Mouse (Mus musculus) cortical plate, adult 2 months (tissue): ENCODE data around the gene Acot7. TPM values are rescaled to one million over a fixed set of nuclear protein-coding genes. Genes with fewer than 3 reads are reported as not detected.

ENCODE experiments used
- H3K27ac ChIP-seq: fragments of 200-500 bp; 2 replicates; pipeline ENCODE4 v1.5.1; 2012; ENCODE audit warnings: low read length, control low read depth, inconsistent platforms; ENCODE audit not compliant: insufficient read depth
- H3K4me1 ChIP-seq: fragments of 200-500 bp; 2 replicates; pipeline ENCODE4 v1.6.1; 2011; ENCODE audit warnings: low read length; ENCODE audit not compliant: control insufficient read depth, insufficient read depth
- H3K4me3 ChIP-seq: fragments of 200-500 bp; 2 replicates; pipeline ENCODE4 v1.5.1; 2011; ENCODE audit warnings: mild to moderate bottlenecking, low read length, control low read depth; ENCODE audit not compliant: insufficient read depth
- CTCF ChIP-seq: fragments of 200-500 bp; IDR thresholded peaks from 2 replicates; pipeline ENCODE4 v1.5.1; 2011; ENCODE audit warnings: mild to moderate bottlenecking, control low read depth, low read length; ENCODE audit not compliant: insufficient read depth; ENCODE audit errors: extremely low read depth
- POLR2A ChIP-seq: fragments of 200-500 bp; IDR thresholded peaks from 2 replicates; pipeline ENCODE4 v1.6.1; 2011; ENCODE audit warnings: mild to moderate bottlenecking, low read length, control low read depth; ENCODE audit not compliant: insufficient read depth; ENCODE audit errors: extremely low read depth
- polyA plus RNA-seq: library from polyadenylated mRNA; depleted of rRNA; stranded (reverse); fragments of >200 nt; gene quantifications from 2 replicates; pipeline ENCODE4 v1.2.3, GENCODE M21; 2012

The Acot7 gene
- polyA plus RNA-seq, 1 experiment = 333 TPM

- TF ChIP-seq CTCF (no peak), POLR2A (no peak)
- no peak overlapping the region for H3K27ac ChIP-seq
- peaks cover 13% of the 10 kb centered on the region for H3K4me1 ChIP-seq
Observed at GRCm38 (mm10) chr4:152188651-152189050, 10.7 kb downstream of the Acot7 start.

DNA sequence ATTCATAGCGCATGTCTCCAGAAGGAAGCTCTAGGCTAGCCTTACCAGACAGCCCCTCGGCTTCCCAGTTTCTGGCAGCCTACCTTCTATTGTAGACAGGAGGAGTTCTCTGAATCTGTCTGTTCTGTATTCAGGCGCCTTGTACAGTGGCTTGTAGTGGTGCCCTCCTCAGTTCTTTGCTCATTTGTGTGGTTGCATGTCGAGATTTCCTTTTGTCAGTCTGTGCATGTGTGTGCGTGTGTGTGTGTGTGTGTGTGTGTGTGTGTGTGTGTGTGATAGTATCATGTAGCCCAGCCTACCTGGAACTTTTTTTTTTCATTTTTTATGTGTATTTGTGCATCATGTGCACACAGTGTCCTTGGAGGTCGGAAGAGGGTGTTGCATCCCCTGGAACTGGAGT is 11.1 kb downstream of the Acot7 start:
- Histone ChIP-seq H3K4me3 (no peak overlapping the region), H3K27ac (no peak overlapping the region), H3K4me1 (peaks cover 13% of the 10 kb centered on the region)
- TF ChIP-seq CTCF = no peak
- no peak for TF ChIP-seq POLR2A

More at GRCm38 (mm10) chr4:152188651-152189050, 10.7 kb downstream of the Acot7 start:
- H3K4me3 ChIP-seq = no peak overlapping the region

DNA sequence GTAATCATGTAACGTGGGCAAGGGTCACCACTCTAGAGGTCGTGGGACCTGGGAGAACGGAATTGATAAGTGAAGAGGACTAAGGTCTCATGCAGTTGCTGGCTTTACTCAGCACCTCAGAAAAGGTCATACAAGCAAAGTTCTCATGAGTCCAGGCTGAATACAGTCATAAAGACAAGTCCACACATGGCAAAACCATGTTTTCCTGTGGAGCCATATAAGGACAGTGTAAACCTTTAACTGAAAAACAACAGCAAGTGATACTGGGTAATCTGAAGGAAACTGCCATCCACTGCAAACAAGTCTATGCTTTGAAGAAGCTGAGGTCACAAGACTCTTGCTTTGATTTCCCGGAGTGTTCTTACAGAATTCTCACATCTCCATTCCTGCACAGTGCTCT is 11.8 kb downstream of the Acot7 start:
- Histone ChIP-seq H3K4me3 (no peak overlapping the region), H3K27ac (peak overlapping the region; percentile 59; the same call in 1 of the 2 replicates), H3K4me1 (peaks cover 13% of the 10 kb centered on the region)
- TF ChIP-seq POLR2A = no peak
- TF ChIP-seq CTCF = no peak

DNA sequence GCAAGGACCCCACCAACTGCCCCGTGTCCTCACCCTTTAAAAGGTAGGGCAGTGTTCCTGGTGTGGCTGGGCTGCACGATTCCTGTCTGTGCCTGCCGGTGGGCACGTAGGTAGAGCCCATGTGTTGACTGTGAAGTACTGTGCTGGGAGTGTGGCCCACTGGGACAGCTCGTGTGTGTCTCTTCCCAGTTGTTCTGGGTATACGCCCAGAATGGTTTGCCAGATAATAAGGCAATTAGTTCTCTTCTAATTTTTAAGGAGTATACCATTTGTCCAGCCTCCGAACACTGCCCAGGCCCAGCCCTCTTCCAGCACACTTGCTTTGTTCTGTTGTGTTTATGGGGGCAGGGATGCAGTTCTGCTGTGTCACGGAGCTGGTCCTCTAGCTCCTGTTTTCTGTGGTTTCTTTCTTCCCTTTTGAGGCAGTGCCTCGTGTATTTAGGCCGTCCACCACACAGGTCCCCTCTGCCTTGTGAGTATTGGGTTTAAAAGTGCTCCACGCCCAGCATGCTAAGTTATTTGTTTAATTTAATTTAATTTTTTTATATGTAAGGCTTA is 12.2 kb downstream of the Acot7 start:
- peak overlapping the region; percentile 78; the same call in 1 of the 2 replicates for H3K27ac ChIP-seq
- H3K4me3 ChIP-seq = no peak overlapping the region
- no peak for TF ChIP-seq POLR2A
- no peak for TF ChIP-seq CTCF
- peaks cover 13% of the 10 kb centered on the region for H3K4me1 ChIP-seq

- peak overlapping the region; percentile 78 for H3K27ac ChIP-seq
Observed at GRCm38 (mm10) chr4:152190701-152191100, 12.8 kb downstream of the Acot7 start.

DNA sequence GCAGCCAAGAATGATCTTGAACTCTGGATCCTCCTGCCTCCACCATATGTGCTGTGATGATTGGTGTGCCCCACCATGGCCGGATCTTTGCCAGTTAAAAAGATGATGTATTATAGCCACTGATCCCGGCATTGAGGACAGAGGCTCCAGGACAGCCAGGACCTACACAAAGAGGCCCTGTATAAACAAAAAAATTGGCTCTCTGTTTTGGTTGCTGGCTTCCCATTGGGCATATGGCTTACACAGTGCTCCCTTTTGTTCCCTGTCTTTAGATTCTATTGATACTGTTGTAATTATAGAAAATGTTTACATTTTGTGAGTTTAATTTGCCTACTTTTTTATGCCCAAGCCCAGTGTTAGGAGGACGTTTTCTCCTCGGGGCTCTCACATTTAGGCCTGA is 14.6 kb downstream of the Acot7 start:
- Histone ChIP-seq H3K27ac (peak overlapping the region; percentile 38; the same call in 1 of the 2 replicates), H3K4me3 (no peak overlapping the region), H3K4me1 (peaks cover 10% of the 10 kb centered on the region)
- TF ChIP-seq POLR2A (no peak), CTCF (no peak)

More at GRCm38 (mm10) chr4:152190701-152191100, 12.8 kb downstream of the Acot7 start:
- no peak for TF ChIP-seq POLR2A
- TF ChIP-seq CTCF = no peak
- Histone ChIP-seq H3K4me1 (peaks cover 10% of the 10 kb centered on the region), H3K4me3 (no peak overlapping the region)

- 0 out of 2 replicates have a peak overlapping the region, but pooled peaks have one; percentile 15 for H3K27ac ChIP-seq
- H3K4me3 ChIP-seq = no peak overlapping the region
- H3K4me1 ChIP-seq = peaks cover 10% of the 10 kb centered on the region
- TF ChIP-seq CTCF (no peak), POLR2A (no peak)
Observed at GRCm38 (mm10) chr4:152194476-152195175, 16.7 kb downstream of the Acot7 start.

- Histone ChIP-seq H3K27ac (no peak overlapping the region), H3K4me1 (peaks cover 5% of the 10 kb centered on the region), H3K4me3 (no peak overlapping the region)
- no peak for TF ChIP-seq CTCF
- no peak for TF ChIP-seq POLR2A
Observed at GRCm38 (mm10) chr4:152196276-152196675, 18.3 kb downstream of the Acot7 start.

GRCm38 (mm10) chr4:152197545-152197944 is 19.6 kb downstream of the Acot7 start:
- TF ChIP-seq CTCF (no peak), POLR2A (no peak)
- Histone ChIP-seq H3K4me3 (no peak overlapping the region), H3K27ac (no peak overlapping the region), H3K4me1 (peaks cover 14% of the 10 kb centered on the region)

DNA sequence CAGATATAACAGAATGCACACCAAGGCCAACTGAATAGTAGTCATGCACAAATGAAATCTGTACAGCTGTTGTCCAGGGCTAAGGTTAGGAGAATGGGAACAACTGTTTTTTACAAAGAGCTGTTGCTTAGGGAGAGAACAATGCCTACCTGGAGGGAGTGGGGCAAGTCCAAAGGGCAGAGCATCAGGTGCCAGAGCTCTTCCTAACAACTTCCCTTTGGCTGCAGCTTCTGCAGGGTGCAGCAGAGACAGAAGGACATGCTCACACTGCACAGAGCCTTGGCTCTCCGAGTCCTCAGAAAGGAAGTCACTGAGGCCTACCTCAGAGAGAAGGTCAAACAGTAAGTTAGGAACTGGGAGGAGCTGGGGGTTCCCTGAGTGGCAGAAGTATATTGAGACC is 21.7 kb downstream of the Acot7 start:
- no peak for TF ChIP-seq CTCF
- TF ChIP-seq POLR2A = no peak
- peaks cover 16% of the 10 kb centered on the region for H3K4me1 ChIP-seq

More for the DNA sequence above, 21.7 kb downstream of the Acot7 start:
- H3K4me3 ChIP-seq = no peak overlapping the region
- no peak overlapping the region for H3K27ac ChIP-seq
